Mouse (Mus musculus): ENCODE results near the gene Zfp715. TPM values are rescaled to one million over a fixed set of nuclear protein-coding genes. Genes with fewer than 3 reads are reported as not detected.

Zfp715 gene
- 19.3 TPM for polyA plus RNA-seq (2017; shearing (Covaris generic))

GRCm38 (mm10) chr7:43313013-43313428, at the start of gene Zfp715:
Gene Zfp715 (minus strand): TSS chr7:43313294.

GRCm38 (mm10) chr7:43351154-43351553, 38.1 kb upstream of the Zfp715 start, which contains the start of gene Siglecf:
Gene Siglecf (plus strand): TSS chr7:43351341.

Other genes starting within 250 kb of the Zfp715 start
- 0.73 TPM for gene Zfp936, start 199.1 kb downstream of the Zfp715 start, polyA plus RNA-seq (2017; shearing (Covaris generic))
- not detected for gene Siglecf, start 38.0 kb upstream of the Zfp715 start, polyA plus RNA-seq (2017; shearing (Covaris generic))
- gene Siglecg, start 94.9 kb upstream of the Zfp715 start, polyA plus RNA-seq (2017; shearing (Covaris generic)), result 0.24 TPM
- gene Lim2, start 114.4 kb upstream of the Zfp715 start, polyA plus RNA-seq (2017; shearing (Covaris generic)), result not detected
- 1,742 TPM for gene Nkg7, start 123.8 kb upstream of the Zfp715 start, polyA plus RNA-seq (2017; shearing (Covaris generic))
- not detected for gene Cldnd2, start 127.5 kb upstream of the Zfp715 start, polyA plus RNA-seq (2017; shearing (Covaris generic))
- 73.5 TPM for gene Etfb, start 130.8 kb upstream of the Zfp715 start, polyA plus RNA-seq (2017; shearing (Covaris generic))
- not detected for gene Gm45233, start 130.8 kb upstream of the Zfp715 start, polyA plus RNA-seq (2017; shearing (Covaris generic))
- gene Vsig10l, start 149.9 kb upstream of the Zfp715 start, polyA plus RNA-seq (2017; shearing (Covaris generic)), result 5.9 TPM
- gene Iglon5, start 176.8 kb upstream of the Zfp715 start, polyA plus RNA-seq (2017; shearing (Covaris generic)), result not detected
- not detected for gene 4931406B18Rik, start 192.6 kb upstream of the Zfp715 start, polyA plus RNA-seq (2017; shearing (Covaris generic))
- gene Cd33, start 231.1 kb upstream of the Zfp715 start, polyA plus RNA-seq (2017; shearing (Covaris generic)), result not detected
- 1.8 TPM for gene Zfp658, start 249.0 kb upstream of the Zfp715 start, polyA plus RNA-seq (2017; shearing (Covaris generic))